Mouse (Mus musculus): ENCODE results near the gene Noxo1.

DNA sequence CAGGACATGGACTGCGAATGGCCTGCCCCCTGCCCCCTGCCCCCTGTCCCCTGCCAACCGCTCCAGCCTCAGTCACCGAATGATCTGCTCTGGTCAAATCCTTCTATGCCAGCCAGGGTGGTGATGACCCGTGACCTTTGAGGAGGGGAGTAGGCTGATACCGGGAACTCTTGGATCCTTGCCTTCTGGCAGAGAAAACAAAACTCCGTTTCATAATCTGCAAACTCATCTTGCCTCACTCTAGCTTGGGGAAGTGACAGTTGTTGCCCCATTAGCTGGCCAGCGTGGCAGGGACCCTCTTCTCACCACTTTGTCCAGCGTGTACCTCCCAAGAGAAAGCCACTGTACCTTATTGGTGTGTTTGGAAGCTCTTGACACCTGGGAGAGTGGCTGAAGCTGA is 46.3 kb downstream of the Noxo1 start:
- TF ChIP-seq CTCF (IDR thresholded peaks at IDR 0.05; ENCODE audit: low read depth) = no peak
- no peak for TF ChIP-seq EP300 (IDR thresholded peaks at IDR 0.05; ENCODE audit: low read depth)
